Mouse (Mus musculus) testis, adult 2 months (tissue): ENCODE results near the gene P3h1.

ENCODE experiments used
- CTCF ChIP-seq: fragments of 200-500 bp; IDR thresholded peaks from 2 replicates; pipeline ENCODE4 v1.5.1; 2012; ENCODE audit warnings: low read depth, mild to moderate bottlenecking, inconsistent platforms, low read length, moderate library complexity; ENCODE audit not compliant: control insufficient read depth, insufficient read depth, insufficient replicate concordance
- POLR2A ChIP-seq: fragments of 200-500 bp; IDR thresholded peaks from 2 replicates; pipeline ENCODE4 v1.6.1; 2012; ENCODE audit warnings: low read depth, mild to moderate bottlenecking, inconsistent platforms, low read length, moderate library complexity; ENCODE audit not compliant: control insufficient read depth

- TF ChIP-seq CTCF (no peak), POLR2A (no peak)
Measured at GRCm38 (mm10) chr4:119248407-119248965, 15.8 kb downstream of the P3h1 start.
